Mouse (Mus musculus) heart, embryonic 12.5 days (tissue): ENCODE data around the gene Nfib. TPM values are rescaled to one million over a fixed set of nuclear protein-coding genes. Genes with fewer than 3 reads are reported as not detected.

ENCODE experiments used
- ATAC-seq: fragments of 200-750 bp; cut with Nextera tagmentation; 2 replicates; pipeline ENCODE4 v1.8.0; 2017; ENCODE audit warnings: moderate TSS enrichment, moderate library complexity; ENCODE audit not compliant: insufficient number of reproducible peaks, low FRiP score
- H3K27ac ChIP-seq: fragments of 300-500 bp; sonication (generic); 2 replicates; pipeline ENCODE4 v1.5.1; 2016; ENCODE audit warnings: mild to moderate bottlenecking, moderate library complexity; ENCODE audit not compliant: poor library complexity, severe bottlenecking
- H3K27me3 ChIP-seq: fragments of 300-500 bp; sonication (generic); replicated peaks from 2 replicates; pipeline ENCODE4 v1.6.1; 2016; ENCODE audit warnings: mild to moderate bottlenecking, moderate library complexity
- H3K36me3 ChIP-seq: fragments of 300-500 bp; sonication (generic); 2 replicates; pipeline ENCODE4 v1.6.1; 2016; ENCODE audit warnings: mild to moderate bottlenecking, moderate library complexity
- H3K4me1 ChIP-seq: fragments of 300-500 bp; sonication (generic); replicated peaks from 2 replicates; pipeline ENCODE4 v1.6.1; 2016; ENCODE audit warnings: mild to moderate bottlenecking
- H3K4me2 ChIP-seq: fragments of 300-500 bp; sonication (generic); 2 replicates; pipeline ENCODE4 v1.6.1; 2016; ENCODE audit warnings: mild to moderate bottlenecking, moderate library complexity
- H3K4me3 ChIP-seq: fragments of 300-500 bp; sonication (generic); 2 replicates; pipeline ENCODE4 v1.5.1; 2016; ENCODE audit warnings: mild to moderate bottlenecking
- H3K9ac ChIP-seq: fragments of 300-500 bp; sonication (generic); 2 replicates; pipeline ENCODE4 v1.6.1; 2016; ENCODE audit warnings: mild to moderate bottlenecking, moderate library complexity
- H3K9me3 ChIP-seq: fragments of 300-500 bp; sonication (generic); replicated peaks from 2 replicates; pipeline ENCODE4 v1.6.1; 2016; ENCODE audit warnings: mild to moderate bottlenecking, moderate library complexity
- WGBS: fragments of 180-500 bp; shearing (Covaris S2); methylation state at CpG from one replicate; pipeline ENCODE4 v1.1.7; 2016; 5-methylcytosine and 5-hydroxymethylcytosine counted together
- polyA plus RNA-seq: library from polyadenylated mRNA; unstranded; fragments of >200 nt; fragmentation: Nextera tagmentation; extraction: Ambion mirVana; gene quantifications from 2 replicates; pipeline ENCODE4 v1.2.1, GENCODE M21; 2016

Nfib gene
- polyA plus RNA-seq, 1 experiment from 2014 or later: 57.5 TPM

DNA sequence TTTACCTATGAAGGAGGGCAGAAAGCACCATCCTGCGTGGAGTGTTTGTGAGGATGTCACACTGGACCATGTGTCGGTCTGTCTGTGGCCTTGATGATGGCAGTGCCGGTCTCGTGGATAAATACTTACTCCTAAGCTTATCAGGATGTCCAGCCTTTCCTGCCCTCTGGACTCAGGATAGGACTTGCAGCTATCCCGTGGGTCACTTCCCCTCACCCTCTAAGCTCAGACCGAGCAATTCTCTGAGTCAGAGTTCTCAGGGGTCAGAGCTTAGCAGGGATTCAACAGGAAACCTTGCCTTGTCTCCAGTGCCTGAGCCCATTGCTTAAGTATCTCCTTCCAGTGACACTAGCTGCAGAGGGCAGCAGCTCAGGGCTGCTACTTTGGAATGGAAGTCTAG, 4.1 kb upstream of the Nfib start:
- 0 out of 2 replicates have a peak, but pooled peaks have one; percentile 43 for ATAC-seq
- Histone ChIP-seq H3K9ac (no peak overlapping the region), H3K4me2 (no peak overlapping the region), H3K4me3 (no peak overlapping the region), H3K4me1 (peaks cover 46% of the 10 kb centered on the region), H3K27ac (no peak overlapping the region), H3K27me3 (no peaks in the 10 kb centered on the region), H3K36me3 (no peaks in the 10 kb centered on the region), H3K9me3 (no peaks in the 10 kb centered on the region)
- WGBS: 34% methylated on average over 6 of the region's 6 CpGs

GRCm38 (mm10) chr4:82706012-82706411, 462 bp upstream of the Nfib start:
- Histone ChIP-seq H3K4me2 (no peak overlapping the region), H3K9me3 (no peaks in the 10 kb centered on the region), H3K9ac (no peak overlapping the region), H3K36me3 (no peaks in the 10 kb centered on the region), H3K27ac (peak overlapping the region; percentile 8), H3K4me3 (no peak overlapping the region), H3K27me3 (no peaks in the 10 kb centered on the region), H3K4me1 (peaks cover 59% of the 10 kb centered on the region)
- ATAC-seq: no peak
- WGBS: 70% methylated on average over 2 of the region's 2 CpGs

DNA sequence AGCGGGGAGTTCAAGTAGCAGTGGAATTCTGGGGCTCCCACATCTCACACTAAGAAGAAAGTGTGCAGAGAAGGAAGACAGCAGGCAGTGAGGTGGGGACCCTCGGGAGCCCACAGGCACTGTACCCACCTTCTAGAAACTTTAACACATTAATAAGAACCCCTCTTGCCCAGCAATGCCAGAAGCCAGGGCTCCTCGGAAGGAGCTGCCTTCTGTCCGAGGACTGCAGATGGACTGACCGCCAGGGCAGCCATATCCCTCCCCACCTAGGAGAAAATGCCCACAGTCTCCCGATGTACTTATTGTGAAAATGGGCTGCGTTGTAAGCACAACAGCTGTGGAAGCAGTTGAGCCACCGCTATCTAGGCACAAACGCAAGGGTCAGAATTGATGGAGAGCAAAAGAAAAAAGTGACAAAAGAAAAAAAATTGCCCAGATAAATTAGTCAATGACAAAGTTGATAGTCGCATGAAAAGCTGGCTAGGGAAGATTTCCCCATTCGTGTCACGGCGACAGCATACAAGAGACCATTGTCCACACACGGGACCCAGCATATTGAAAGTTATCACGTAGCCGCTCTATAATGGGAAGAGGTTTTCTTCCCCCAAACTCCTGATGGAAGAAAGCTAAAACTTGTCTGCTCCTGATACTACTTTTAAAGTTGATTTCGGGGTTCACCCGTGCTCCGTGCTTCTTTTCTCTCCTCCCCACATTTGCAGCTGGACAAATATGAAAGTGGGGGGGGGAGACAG, 1.3 kb downstream of the Nfib start:
- H3K36me3 ChIP-seq: no peaks in the 10 kb centered on the region
- ATAC-seq: no peak
- peaks cover 54% of the 10 kb centered on the region for H3K4me1 ChIP-seq
- H3K4me2 ChIP-seq: no peak overlapping the region
- H3K9ac ChIP-seq: no peak overlapping the region
- H3K27me3 ChIP-seq: no peaks in the 10 kb centered on the region
- no peak overlapping the region for H3K4me3 ChIP-seq
- no peak overlapping the region for H3K27ac ChIP-seq
- whole genome bisulfite sequencing: 73% methylated on average over 19 of the region's 19 CpGs
- no peaks in the 10 kb centered on the region for H3K9me3 ChIP-seq

DNA sequence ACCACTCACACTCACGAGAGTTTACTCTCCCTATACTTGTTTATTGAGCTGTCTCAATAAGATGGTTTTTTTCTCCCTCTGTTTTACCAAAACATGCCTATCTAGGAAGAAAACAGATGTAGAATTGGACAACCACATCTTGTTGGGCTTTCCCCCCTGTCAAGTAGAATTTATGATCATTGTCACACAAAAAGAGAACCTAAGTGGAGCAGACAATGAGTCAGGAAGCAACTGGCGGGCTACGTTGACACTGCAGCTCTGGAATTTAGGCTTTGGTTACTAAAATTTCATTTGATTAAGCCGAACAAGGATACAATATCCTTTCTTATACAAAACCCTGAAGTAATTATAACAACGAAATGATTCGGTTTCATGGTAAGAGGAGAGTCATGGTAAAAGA, 2.7 kb downstream of the Nfib start:
- no peak overlapping the region for H3K27ac ChIP-seq
- H3K9ac ChIP-seq: no peak overlapping the region

GRCm38 (mm10) chr4:82699504-82699903, 6.0 kb downstream of the Nfib start:
- H3K4me3 ChIP-seq: no peak overlapping the region
- no peak overlapping the region for H3K9ac ChIP-seq
- H3K4me2 ChIP-seq: no peak overlapping the region
- no peak for ATAC-seq
- 69% methylated on average over 11 of the region's 11 CpGs for WGBS
- no peak overlapping the region for H3K27ac ChIP-seq
- H3K4me1 ChIP-seq: peaks cover 24% of the 10 kb centered on the region
- no peaks in the 10 kb centered on the region for H3K27me3 ChIP-seq
- no peaks in the 10 kb centered on the region for H3K36me3 ChIP-seq
- H3K9me3 ChIP-seq: no peaks in the 10 kb centered on the region

More for the DNA sequence above, 2.7 kb downstream of the Nfib start:
- H3K4me2 ChIP-seq: no peak overlapping the region
- no peak overlapping the region for H3K4me3 ChIP-seq
- WGBS: 62% methylated on average over 6 of the region's 6 CpGs
- no peaks in the 10 kb centered on the region for H3K27me3 ChIP-seq
- no peaks in the 10 kb centered on the region for H3K36me3 ChIP-seq
- peaks cover 47% of the 10 kb centered on the region for H3K4me1 ChIP-seq
- H3K9me3 ChIP-seq: no peaks in the 10 kb centered on the region
- ATAC-seq: no peak

GRCm38 (mm10) chr4:82698616-82699015, 6.9 kb downstream of the Nfib start:
- H3K27ac ChIP-seq: no peak overlapping the region
- H3K36me3 ChIP-seq: no peaks in the 10 kb centered on the region
- WGBS: 89% methylated on average over 12 of the region's 12 CpGs
- ATAC-seq: no peak
- no peaks in the 10 kb centered on the region for H3K9me3 ChIP-seq
- H3K4me1 ChIP-seq: peaks cover 16% of the 10 kb centered on the region
- no peak overlapping the region for H3K4me2 ChIP-seq
- H3K27me3 ChIP-seq: no peaks in the 10 kb centered on the region
- no peak overlapping the region for H3K9ac ChIP-seq
- H3K4me3 ChIP-seq: no peak overlapping the region

DNA sequence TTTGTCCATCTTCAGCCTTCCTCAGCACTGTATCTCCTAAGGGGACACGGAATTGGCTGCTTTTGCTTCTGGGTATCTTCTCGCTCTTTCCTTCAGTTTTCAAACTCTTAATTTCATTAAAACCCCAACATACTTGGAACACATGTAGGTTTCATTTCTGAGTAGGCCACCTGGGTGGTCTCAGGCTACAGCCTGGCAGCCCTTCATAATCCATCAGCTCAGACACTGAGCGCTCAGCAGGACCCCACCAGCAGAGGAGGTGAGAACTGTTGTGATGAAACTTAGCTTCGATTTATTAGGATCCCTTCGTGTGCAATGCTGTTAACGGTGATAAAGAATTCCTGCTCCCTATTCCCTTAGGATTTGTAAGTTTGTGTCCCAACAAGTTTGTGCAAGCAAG, 8.4 kb downstream of the Nfib start:
- Histone ChIP-seq H3K4me3 (no peak overlapping the region), H3K4me2 (no peak overlapping the region), H3K27me3 (no peaks in the 10 kb centered on the region), H3K4me1 (peaks cover 20% of the 10 kb centered on the region), H3K36me3 (no peaks in the 10 kb centered on the region), H3K9ac (no peak overlapping the region), H3K9me3 (no peaks in the 10 kb centered on the region), H3K27ac (no peak overlapping the region)
- no peak for ATAC-seq
- WGBS: 60% methylated on average over 6 of the region's 6 CpGs

GRCm38 (mm10) chr4:82695760-82696501, 9.6 kb downstream of the Nfib start:
- no peak for ATAC-seq
- Histone ChIP-seq H3K9ac (no peak overlapping the region; the same call in 1 of the 2 replicates), H3K9me3 (no peaks in the 10 kb centered on the region), H3K4me3 (no peak overlapping the region), H3K4me2 (peak overlapping the region; percentile 56), H3K4me1 (peaks cover 30% of the 10 kb centered on the region), H3K36me3 (no peaks in the 10 kb centered on the region), H3K27ac (peak overlapping the region; percentile 91), H3K27me3 (no peaks in the 10 kb centered on the region)
- 34% methylated on average over 5 of the region's 5 CpGs for WGBS

DNA sequence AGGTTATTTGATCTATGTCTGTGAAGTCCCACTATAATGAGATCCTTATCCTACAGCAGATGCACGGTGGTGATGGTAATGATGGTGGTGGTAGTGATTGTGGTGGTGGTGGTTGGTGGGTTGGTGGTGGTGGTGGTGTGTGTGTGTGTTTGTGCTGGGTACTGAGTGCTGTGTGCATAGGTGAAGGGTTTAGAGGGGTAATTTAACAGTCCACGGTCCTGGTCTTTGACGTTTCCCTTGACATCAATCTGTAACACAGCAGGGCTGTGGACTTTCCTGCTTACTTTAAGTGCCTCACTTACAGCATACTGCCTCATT, 13.6 kb downstream of the Nfib start:
- Histone ChIP-seq H3K27me3 (no peaks in the 10 kb centered on the region), H3K4me2 (peak overlapping the region; percentile 29), H3K27ac (peak overlapping the region; percentile 44; the same call in 1 of the 2 replicates), H3K9me3 (no peaks in the 10 kb centered on the region), H3K4me1 (peaks cover 35% of the 10 kb centered on the region), H3K36me3 (no peaks in the 10 kb centered on the region), H3K9ac (no peak overlapping the region), H3K4me3 (no peak overlapping the region)
- no peak for ATAC-seq
- 26% methylated on average over 3 of the region's 3 CpGs for WGBS

DNA sequence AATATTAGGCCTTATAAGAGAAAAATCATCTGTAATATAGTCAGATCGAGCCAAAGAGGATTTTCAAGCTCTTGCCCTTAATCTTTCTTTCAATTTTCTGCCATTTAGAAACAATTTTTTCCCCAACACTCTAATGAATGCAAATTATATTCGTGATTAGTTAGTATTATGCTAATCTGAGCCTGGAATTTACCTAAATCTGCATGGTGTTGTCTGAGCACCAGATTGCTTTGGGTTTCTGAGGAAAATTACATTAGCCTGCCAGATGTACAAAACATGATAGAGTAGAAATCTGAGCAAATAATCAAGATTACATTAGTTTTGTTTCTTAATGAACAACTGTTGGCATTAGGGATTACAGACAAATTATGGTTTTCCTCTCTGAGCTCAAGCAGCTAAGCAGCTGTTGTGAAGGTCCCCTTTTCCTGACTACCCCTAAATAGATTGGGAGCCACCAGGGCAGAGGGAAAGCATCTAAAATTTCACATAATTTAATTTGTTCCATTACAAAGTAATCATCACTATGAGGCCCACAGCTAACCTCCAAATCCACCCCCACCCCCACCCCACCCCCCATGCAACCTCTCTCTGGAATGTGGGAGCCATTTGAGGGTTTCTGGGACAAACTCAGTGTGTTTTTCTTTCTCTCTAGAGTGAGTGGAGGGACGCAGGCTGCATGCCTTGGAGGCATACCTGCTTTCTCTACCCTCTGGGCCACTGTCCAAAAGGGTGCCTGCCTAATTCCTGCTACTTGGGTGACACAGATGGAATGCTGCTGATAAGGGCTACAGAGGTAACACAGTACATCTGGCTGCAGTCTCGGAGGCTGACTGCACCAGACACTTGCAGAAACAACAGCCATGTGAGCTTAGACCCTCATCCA, 14.2 kb downstream of the Nfib start:
- Histone ChIP-seq H3K27ac (peak overlapping the region; percentile 44), H3K4me3 (no peak overlapping the region), H3K9ac (no peak overlapping the region), H3K9me3 (no peaks in the 10 kb centered on the region), H3K4me2 (peak overlapping the region; percentile 29), H3K27me3 (no peaks in the 10 kb centered on the region), H3K4me1 (peaks cover 34% of the 10 kb centered on the region), H3K36me3 (no peaks in the 10 kb centered on the region)
- WGBS: 37% methylated on average over 4 of the region's 4 CpGs
- no peak for ATAC-seq

DNA sequence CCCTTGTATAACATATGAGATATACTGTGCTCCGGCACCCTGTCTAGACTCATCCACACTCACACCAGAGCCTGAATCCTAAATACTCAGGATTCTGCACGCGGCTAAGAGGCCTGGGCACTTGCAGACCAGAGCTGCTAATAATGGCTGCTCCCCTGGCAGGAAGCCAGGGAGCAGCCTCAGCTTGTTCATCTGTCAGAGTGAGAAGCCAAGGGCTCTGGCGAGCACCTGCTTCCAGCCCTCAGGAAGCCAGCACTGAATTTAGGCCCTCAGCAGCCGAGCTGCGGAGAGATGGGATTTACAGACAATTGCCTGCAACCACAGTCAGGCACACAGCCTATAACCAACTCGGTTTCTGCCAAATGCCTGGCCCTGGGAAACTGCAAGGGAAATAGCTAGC, 15.3 kb downstream of the Nfib start:
- Histone ChIP-seq H3K4me3 (no peak overlapping the region), H3K27me3 (no peaks in the 10 kb centered on the region), H3K27ac (peak overlapping the region; percentile 59), H3K4me1 (peaks cover 29% of the 10 kb centered on the region), H3K9ac (no peak overlapping the region), H3K36me3 (no peaks in the 10 kb centered on the region), H3K4me2 (0 out of 2 replicates have a peak overlapping the region, but pooled peaks have one; percentile 1), H3K9me3 (no peaks in the 10 kb centered on the region)
- peak; percentile 39; the same call in 1 of the 2 replicates for ATAC-seq
- 27% methylated on average over 7 of the region's 7 CpGs for WGBS
